Mouse (Mus musculus): ENCODE measurements at regions not wholly inside any gene's neighbourhood (a gene's known extent, or its start where the extent isn't known, plus 50 kb on each side); places are given as distances from the start of the nearest gene placed in this dataset.

- TF ChIP-seq POLR2A (IDR thresholded peaks at IDR 0.05; ENCODE audit: borderline replicate concordance, insufficient read depth, low read length) (no peak), CTCF (IDR thresholded peaks at IDR 0.05; ENCODE audit: borderline replicate concordance, insufficient read depth, low read depth, low read length) (no peak)
Measured at GRCm38 (mm10) chr1:34742234-34742633, 100.6 kb downstream of the Fam168b start.
